Mouse (Mus musculus): ENCODE results near the gene Elmo1.

DNA sequence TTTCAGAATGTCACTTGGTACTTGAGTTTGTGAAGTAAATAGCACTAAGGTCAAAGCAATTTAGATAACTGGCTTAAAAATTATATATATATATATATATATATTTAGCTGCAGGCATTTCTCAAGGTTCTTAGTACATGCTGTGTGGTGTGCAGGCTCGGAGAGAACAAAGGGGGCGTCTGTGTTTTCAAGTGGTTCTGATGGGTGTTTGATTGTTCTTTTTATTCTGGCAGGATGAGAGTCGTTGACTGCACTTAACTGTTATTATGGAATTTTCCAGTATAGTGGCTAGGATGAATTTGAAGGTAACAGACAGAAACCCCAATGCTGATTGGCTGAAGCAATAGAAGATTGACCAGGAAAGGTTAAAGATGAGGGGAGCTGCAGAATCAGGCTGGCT is 33.6 kb downstream of the Elmo1 start:
- TF ChIP-seq CTCF (IDR thresholded peaks at IDR 0.05; ENCODE audit: control insufficient read depth, insufficient read depth, insufficient read length) (no peak), CEBPB (IDR thresholded peaks at IDR 0.05; ENCODE audit: low read depth) (no peak), FOSL1 (IDR thresholded peaks at IDR 0.05; ENCODE audit: insufficient read depth, low read length, poor library complexity, severe bottlenecking) (no peak), MAX (IDR thresholded peaks at IDR 0.05) (no peak), MYOG (IDR thresholded peaks at IDR 0.05; ENCODE audit: control insufficient read depth, extremely low read depth, insufficient read length) (no peak), MYOD1 (IDR thresholded peaks at IDR 0.05; ENCODE audit: control insufficient read depth, insufficient read length, low read depth) (no peak)

Data from C2C12 (cell line).